ENCODE assay signal across 9 mouse cellular contexts in the genomic region with DNA sequence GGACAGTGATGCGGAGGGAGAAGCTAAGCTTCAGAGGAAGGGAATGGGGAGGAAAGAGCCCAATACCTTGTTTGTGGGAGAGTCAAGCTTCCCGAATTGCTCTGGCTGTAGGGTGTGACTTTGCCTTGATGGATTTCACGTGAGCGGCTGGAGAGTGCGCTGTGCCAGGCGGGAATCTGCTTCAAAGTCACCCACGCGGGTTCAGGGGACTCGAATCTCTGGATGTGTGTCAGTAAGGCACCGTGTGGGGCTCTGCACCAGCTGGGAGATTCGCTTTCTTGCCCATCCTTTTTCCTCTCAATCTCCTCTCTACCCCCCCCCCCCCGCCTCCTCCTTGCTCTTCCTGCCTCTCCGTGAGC. TPM values are rescaled to one million over a fixed set of nuclear protein-coding genes. Genes with fewer than 3 reads are reported as not detected.
DNase-seq lines count a peak whose midpoint lies in the region; ATAC-seq lines count a peak whose summit lies in the region.
"Had no signal": no experiment of that assay in that cellular context is flagged by ENCODE, and none has a peak within 500 bp of the region (broad histone marks: within the 10 kb centered on the region; RNA-seq: fewer than 3 reads in every experiment).

No protein-coding gene starts in this region.

- no peaks in the 10 kb centered on the region for H3K9me3 ChIP-seq in kidney, embryonic 16.5 days (ENCODE audit: low read length)
- no peaks in the 10 kb centered on the region for H3K9me3 ChIP-seq in embryonic facial prominence, embryonic 12.5 days
- H3K9me3 ChIP-seq in hindbrain, embryonic 16.5 days (ENCODE audit: control insufficient read depth, low read length), result no peaks in the 10 kb centered on the region
- H3K9me3 ChIP-seq in midbrain, embryonic 15.5 days, result no peaks in the 10 kb centered on the region

- H3K4me3 ChIP-seq in kidney, embryonic 16.5 days (ENCODE audit: low read length), result peak overlapping the region; percentile 45
- H3K4me3 ChIP-seq in embryonic facial prominence, embryonic 12.5 days, result peak overlapping the region; percentile 37
- H3K4me3 ChIP-seq in hindbrain, embryonic 16.5 days (ENCODE audit: low read length), result peak overlapping the region; percentile 45
- H3K4me3 ChIP-seq in midbrain, embryonic 15.5 days, result peak overlapping the region; percentile 40

- no peak for DNase-seq in kidney, adult 11 months
- no peak for DNase-seq in yolk sac, embryonic 10.5 days (ENCODE audit: low spot score)
- no peak for DNase-seq in left cerebral cortex, adult 8-10 months (ENCODE audit: low spot score in 2 of 2)
- DNase-seq in adrenal gland, postnatal 4 days (ENCODE audit: low spot score in 2 of 2), result no peak

- peak overlapping the region; percentile 71 for H3K4me2 ChIP-seq in kidney, embryonic 16.5 days (replicated peaks; ENCODE audit: low read depth, low read length)
- peak overlapping the region; percentile 67 for H3K4me2 ChIP-seq in embryonic facial prominence, embryonic 12.5 days (replicated peaks)
- H3K4me2 ChIP-seq in hindbrain, embryonic 16.5 days (ENCODE audit: low read length), result peak overlapping the region; percentile 70
- H3K4me2 ChIP-seq in midbrain, embryonic 15.5 days, result peak overlapping the region; percentile 74

- no peaks in the 10 kb centered on the region for H3K27me3 ChIP-seq in kidney, embryonic 16.5 days (ENCODE audit: insufficient read depth, low read length)
- no peaks in the 10 kb centered on the region for H3K27me3 ChIP-seq in embryonic facial prominence, embryonic 12.5 days
- H3K27me3 ChIP-seq in hindbrain, embryonic 16.5 days (replicated peaks; ENCODE audit: control insufficient read depth, insufficient read depth, low read length), result no peaks in the 10 kb centered on the region
- H3K27me3 ChIP-seq in midbrain, embryonic 15.5 days (replicated peaks), result 0 out of 2 replicates have a peak, but pooled peaks cover 7% of the 10 kb centered on the region

- peak; percentile 29 for ATAC-seq in kidney, embryonic 16.5 days (ENCODE audit: low FRiP score, low TSS enrichment)
- ATAC-seq in embryonic facial prominence, embryonic 12.5 days (ENCODE audit: insufficient number of reproducible peaks, insufficient read depth, low FRiP score, low TSS enrichment), result no peak; the same call in 1 of the 2 replicates
- ATAC-seq in hindbrain, embryonic 16.5 days, result peak; percentile 73
- no peak; the same call in 1 of the 2 replicates for ATAC-seq in midbrain, embryonic 15.5 days (replicated peaks)

- WGBS in kidney, embryonic 16.5 days, result 10% methylated on average over 12 of the region's 13 CpGs
- 12% methylated on average over 12 of the region's 13 CpGs for WGBS in embryonic facial prominence, embryonic 12.5 days
- 6% methylated on average over 11 of the region's 13 CpGs for WGBS in hindbrain, embryonic 16.5 days
- 15% methylated on average over 13 of the region's 13 CpGs for WGBS in midbrain, embryonic 15.5 days

- H3K9ac ChIP-seq in kidney, embryonic 16.5 days (replicated peaks; ENCODE audit: low read length), result peak overlapping the region; percentile 55
- peak overlapping the region; percentile 33; the same call in 1 of the 2 replicates for H3K9ac ChIP-seq in embryonic facial prominence, embryonic 12.5 days
- peak overlapping the region; percentile 59 for H3K9ac ChIP-seq in hindbrain, embryonic 16.5 days (ENCODE audit: low read depth, low read length)
- H3K9ac ChIP-seq in midbrain, embryonic 15.5 days, result peak overlapping the region; percentile 37; the same call in 1 of the 2 replicates

- peaks cover 10% of the 10 kb centered on the region; the same call in 1 of the 2 replicates for H3K4me1 ChIP-seq in kidney, embryonic 16.5 days (ENCODE audit: insufficient read depth, low read length)
- peaks cover 9% of the 10 kb centered on the region for H3K4me1 ChIP-seq in embryonic facial prominence, embryonic 12.5 days
- H3K4me1 ChIP-seq in hindbrain, embryonic 16.5 days (ENCODE audit: control insufficient read depth, insufficient read depth, low read depth, low read length), result peaks cover 6% of the 10 kb centered on the region
- peaks cover 8% of the 10 kb centered on the region for H3K4me1 ChIP-seq in midbrain, embryonic 15.5 days

- no peaks in the 10 kb centered on the region for H3K36me3 ChIP-seq in kidney, embryonic 16.5 days (ENCODE audit: insufficient read depth, low read length)
- H3K36me3 ChIP-seq in embryonic facial prominence, embryonic 12.5 days, result no peaks in the 10 kb centered on the region
- H3K36me3 ChIP-seq in hindbrain, embryonic 16.5 days (ENCODE audit: control insufficient read depth, insufficient read depth, low read length), result no peaks in the 10 kb centered on the region
- no peaks in the 10 kb centered on the region for H3K36me3 ChIP-seq in midbrain, embryonic 15.5 days (replicated peaks)

- no peak overlapping the region for H3K27ac ChIP-seq in kidney, embryonic 16.5 days (ENCODE audit: low read length)
- H3K27ac ChIP-seq in embryonic facial prominence, embryonic 12.5 days, result no peak overlapping the region
- H3K27ac ChIP-seq in hindbrain, embryonic 16.5 days (ENCODE audit: low read depth, low read length), result no peak overlapping the region
- H3K27ac ChIP-seq in midbrain, embryonic 15.5 days, result no peak overlapping the region

RNA-seq across cellular contexts. Expression of gene Synm, which starts 44.3 kb away (rescaled TPM):
- polyA plus RNA-seq in kidney, embryonic 16.5 days (2015; fragmentation: Nextera tagmentation; extraction: Ambion mirVana), result 1.6 and 2.3 TPM in 2 replicates
- polyA plus RNA-seq in embryonic facial prominence, embryonic 12.5 days (2016; fragmentation: Nextera tagmentation; extraction: Ambion mirVana), result 3.7 and 4.5 TPM in 2 replicates
- 6.0 and 7.1 TPM in 2 replicates for polyA plus RNA-seq in hindbrain, embryonic 16.5 days (2015; fragmentation: Nextera tagmentation; extraction: Ambion mirVana)
- 4.6 and 5.0 TPM in 2 replicates for polyA plus RNA-seq in midbrain, embryonic 15.5 days (2015; fragmentation: Nextera tagmentation; extraction: Ambion mirVana)
- 10 to 100 TPM; 18.3 to 20.8 (median 19.8) TPM for total RNA-seq in left cerebral cortex, adult 8-10 months (2022)
- total RNA-seq in adrenal gland, postnatal 4 days (2021), result 1 to 10 TPM; 4.5 to 5.1 TPM
- total RNA-seq: neutrophil, adult 5-6 weeks had no signal

Comparison
In these comparisons a context has a peak if more than half of its experiments do, and no peak if none do; other contexts are left out.
1. ATAC-seq: peak in kidney, embryonic 16.5 days (single experiment) and hindbrain, embryonic 16.5 days (single experiment); none in embryonic facial prominence, embryonic 12.5 days (single experiment) and midbrain, embryonic 15.5 days (single experiment).
2. Peak in every context shown above with its lines, with median percentiles within 50 percentile points of each other: H3K4me2 ChIP-seq, H3K4me3 ChIP-seq and H3K9ac ChIP-seq.